Mouse (Mus musculus) erythroblast, embryonic 14.5 days (primary cell): Measurements from ENCODE around the gene Col19a1. TPM values are rescaled to one million over a fixed set of nuclear protein-coding genes. Genes with fewer than 3 reads are reported as not detected.

Experiments used
- H3K27me3 ChIP-seq: 2 replicates; pipeline ENCODE4 v1.6.1; 2012; ENCODE audit warnings: inconsistent platforms; ENCODE audit not compliant: control insufficient read depth
- H3K36me3 ChIP-seq: 2 replicates; pipeline ENCODE4 v1.6.1; 2012; ENCODE audit warnings: mild to moderate bottlenecking, inconsistent platforms; ENCODE audit not compliant: control insufficient read depth
- H3K4me1 ChIP-seq: 2 replicates; pipeline ENCODE4 v1.6.1; 2012; ENCODE audit warnings: inconsistent platforms; ENCODE audit not compliant: control insufficient read depth
- H3K4me3 ChIP-seq: replicated peaks from 2 replicates; pipeline ENCODE3; 2012; ENCODE audit warnings: moderate library complexity, mild to moderate bottlenecking, inconsistent platforms
- H3K9me3 ChIP-seq: 2 replicates; pipeline ENCODE4 v1.6.1; 2012; ENCODE audit warnings: low read length, inconsistent platforms, mixed read lengths; ENCODE audit not compliant: control insufficient read depth
- GATA1 ChIP-seq: IDR thresholded peaks from 2 replicates; pipeline ENCODE4 v1.6.1; 2012; ENCODE audit warnings: low read length, inconsistent platforms, mixed read lengths
- TAL1 ChIP-seq: IDR thresholded peaks from 3 replicates; pipeline ENCODE4 v1.6.1; 2012; ENCODE audit warnings: low read length, inconsistent platforms, mixed read lengths
- polyA plus RNA-seq: library from polyadenylated mRNA; stranded (reverse); fragments of >175 nt; gene quantifications from 2 replicates; pipeline ENCODE4 v1.2.3, GENCODE M21; 2012

Col19a1 gene
- polyA plus RNA-seq, 1 experiment: not detected

- no peaks in the 10 kb centered on the region for H3K36me3 ChIP-seq
- H3K4me1 ChIP-seq: no peaks in the 10 kb centered on the region
- H3K9me3 ChIP-seq: no peaks in the 10 kb centered on the region
- no peak overlapping the region for H3K4me3 ChIP-seq
- TF ChIP-seq TAL1 (no peak), GATA1 (no peak)
- H3K27me3 ChIP-seq: no peaks in the 10 kb centered on the region
Measured at GRCm38 (mm10) chr1:24249105-24249664, 338.1 kb downstream of the Col19a1 start.

- Histone ChIP-seq H3K27me3 (no peaks in the 10 kb centered on the region), H3K36me3 (no peaks in the 10 kb centered on the region), H3K4me1 (no peaks in the 10 kb centered on the region), H3K9me3 (no peaks in the 10 kb centered on the region), H3K4me3 (no peak overlapping the region)
- no peak for TF ChIP-seq GATA1
- no peak for TF ChIP-seq TAL1
Measured at GRCm38 (mm10) chr1:24248294-24249104, 338.8 kb downstream of the Col19a1 start.

DNA sequence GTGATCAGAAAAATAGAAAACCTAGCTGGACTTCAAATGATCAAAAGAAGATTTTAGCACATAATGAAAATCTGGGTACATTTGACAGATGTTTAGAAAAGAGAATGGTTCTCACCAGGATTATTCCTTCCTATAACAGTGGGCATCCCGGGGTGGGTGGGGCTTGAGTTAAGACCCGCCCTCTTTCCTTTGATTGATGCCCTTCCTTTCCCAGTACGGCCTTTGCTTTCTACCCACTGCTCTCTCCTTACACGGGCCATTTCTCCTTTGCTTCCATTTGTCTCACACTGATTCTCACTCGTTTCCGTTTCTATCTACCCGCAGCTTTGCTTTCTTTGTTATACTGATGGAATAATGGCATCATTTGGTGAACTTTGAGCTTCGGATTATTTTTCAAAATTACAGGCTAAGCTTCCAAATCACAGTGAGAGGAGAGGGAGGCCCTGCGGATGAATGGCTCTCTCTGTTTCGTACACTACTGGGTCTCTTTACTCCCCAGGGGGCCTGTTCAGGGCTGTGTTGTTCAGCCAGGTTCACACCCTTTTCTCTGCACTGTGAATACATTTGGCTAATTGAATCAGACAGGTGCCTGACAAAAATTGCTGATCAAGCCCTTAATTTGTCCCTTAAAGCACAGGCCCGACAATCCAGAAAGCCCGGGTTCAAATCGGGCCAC lies 341.4 kb downstream of the Col19a1 start:
- Histone ChIP-seq H3K4me1 (no peaks in the 10 kb centered on the region), H3K36me3 (no peaks in the 10 kb centered on the region), H3K4me3 (no peak overlapping the region), H3K27me3 (no peaks in the 10 kb centered on the region), H3K9me3 (no peaks in the 10 kb centered on the region)
- no peak for TF ChIP-seq TAL1
- no peak for TF ChIP-seq GATA1

DNA sequence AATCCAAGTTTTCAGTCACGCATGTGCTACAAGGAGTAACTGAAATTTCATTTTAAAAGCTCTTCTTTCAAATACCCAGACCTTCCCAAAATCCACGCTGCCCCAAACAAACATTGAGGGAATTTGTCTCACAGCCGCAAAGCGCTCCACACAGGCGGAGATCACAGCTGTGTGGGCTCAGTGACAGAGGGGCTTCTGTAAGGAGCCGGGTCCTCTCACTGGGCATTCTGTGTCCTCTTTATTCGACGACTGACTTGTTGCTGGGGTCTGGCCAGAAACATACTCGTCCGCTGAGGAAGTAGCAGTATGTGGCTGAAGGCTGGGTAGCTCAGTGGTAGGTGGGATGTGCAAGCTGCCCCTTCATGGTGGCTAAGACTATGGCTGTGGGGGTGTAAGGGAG lies 342.3 kb downstream of the Col19a1 start:
- Histone ChIP-seq H3K9me3 (no peaks in the 10 kb centered on the region), H3K4me3 (no peak overlapping the region), H3K36me3 (no peaks in the 10 kb centered on the region), H3K27me3 (no peaks in the 10 kb centered on the region), H3K4me1 (no peaks in the 10 kb centered on the region)
- TF ChIP-seq GATA1: no peak

DNA sequence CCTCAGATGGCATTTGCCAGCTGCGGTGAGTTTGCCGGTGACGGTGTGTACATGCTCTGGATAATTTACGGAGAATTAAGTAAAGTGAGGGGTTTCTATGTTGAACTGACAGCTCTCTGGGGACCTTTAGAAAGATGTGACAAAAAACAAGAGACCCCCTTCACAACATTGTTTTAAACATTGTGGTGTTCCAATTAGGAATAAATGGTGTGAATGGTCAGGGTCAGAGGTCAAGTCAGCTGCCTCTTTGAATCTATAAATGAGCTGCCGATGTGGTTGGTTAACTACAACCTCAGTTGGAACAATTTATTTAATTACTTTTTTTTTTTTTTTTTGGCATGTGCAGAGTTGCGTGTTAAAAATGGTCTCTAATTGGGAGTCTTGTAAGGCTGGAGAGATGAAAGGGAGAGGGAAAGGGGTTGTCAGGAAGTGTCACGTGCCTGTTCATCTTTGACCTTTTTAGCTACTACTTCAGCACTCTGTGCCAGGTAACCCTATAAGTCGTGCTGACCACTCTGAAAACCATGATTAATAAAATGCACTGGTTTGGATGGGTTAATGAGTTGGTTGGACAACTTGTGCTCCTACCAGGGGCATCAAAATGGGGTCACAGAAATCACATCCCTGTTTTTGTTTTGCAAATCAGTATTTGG lies 347.1 kb downstream of the Col19a1 start:
- Histone ChIP-seq H3K9me3 (no peaks in the 10 kb centered on the region), H3K36me3 (no peaks in the 10 kb centered on the region), H3K4me1 (no peaks in the 10 kb centered on the region), H3K27me3 (no peaks in the 10 kb centered on the region), H3K4me3 (no peak overlapping the region)
- no peak for TF ChIP-seq TAL1

DNA sequence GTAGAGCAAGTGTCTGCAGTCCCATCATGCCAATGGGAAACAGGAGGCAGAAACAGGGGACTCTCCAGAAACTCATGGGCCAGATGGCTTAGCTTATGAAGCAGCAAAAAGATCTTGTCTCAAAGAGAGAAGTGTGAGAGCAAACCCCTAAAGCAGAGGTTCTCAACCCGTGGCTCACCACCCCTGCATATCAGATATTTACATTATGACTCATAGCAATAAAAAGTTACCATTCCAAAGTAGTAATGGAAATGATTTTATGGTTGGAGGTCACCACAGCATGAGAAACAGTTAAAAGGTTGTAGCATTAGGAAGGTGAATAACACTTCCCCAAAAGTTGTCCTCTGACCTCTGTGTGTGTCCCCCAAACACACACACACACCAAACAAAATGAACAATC lies 350.9 kb downstream of the Col19a1 start:
- Histone ChIP-seq H3K4me3 (no peak overlapping the region), H3K9me3 (no peaks in the 10 kb centered on the region), H3K36me3 (no peaks in the 10 kb centered on the region), H3K27me3 (no peaks in the 10 kb centered on the region), H3K4me1 (no peaks in the 10 kb centered on the region)
- no peak for TF ChIP-seq GATA1

- Histone ChIP-seq H3K27me3 (no peaks in the 10 kb centered on the region), H3K4me3 (no peak overlapping the region), H3K9me3 (no peaks in the 10 kb centered on the region), H3K36me3 (no peaks in the 10 kb centered on the region), H3K4me1 (no peaks in the 10 kb centered on the region)
- TF ChIP-seq TAL1: no peak
- TF ChIP-seq GATA1: no peak
Measured at GRCm38 (mm10) chr1:24231504-24232270, 355.6 kb downstream of the Col19a1 start.

- no peak for TF ChIP-seq GATA1
- no peak for TF ChIP-seq TAL1
- H3K36me3 ChIP-seq: no peaks in the 10 kb centered on the region
- no peaks in the 10 kb centered on the region for H3K9me3 ChIP-seq
- H3K27me3 ChIP-seq: no peaks in the 10 kb centered on the region
- H3K4me3 ChIP-seq: no peak overlapping the region
- no peaks in the 10 kb centered on the region for H3K4me1 ChIP-seq
Measured at GRCm38 (mm10) chr1:24230428-24230827, 356.8 kb downstream of the Col19a1 start.

DNA sequence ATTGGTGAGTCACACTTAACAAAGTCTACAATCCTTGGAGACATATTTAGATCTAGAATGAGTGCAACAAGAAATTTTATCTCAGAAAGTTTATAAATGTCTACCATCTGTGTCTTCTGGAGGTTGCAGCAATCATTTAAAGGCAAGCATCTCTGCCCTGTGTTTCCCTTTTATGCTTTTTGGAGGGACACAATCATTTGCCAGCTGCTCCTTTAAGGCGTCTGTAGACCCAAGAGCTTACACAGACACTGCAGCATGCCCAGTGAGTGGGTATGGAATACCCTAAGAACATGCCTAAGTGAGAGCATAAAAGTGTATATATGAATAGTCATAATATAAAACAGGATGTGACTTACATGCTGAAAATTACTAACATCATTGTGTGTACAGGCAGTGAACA lies 357.7 kb downstream of the Col19a1 start:
- no peaks in the 10 kb centered on the region for H3K27me3 ChIP-seq
- no peaks in the 10 kb centered on the region for H3K4me1 ChIP-seq
- H3K9me3 ChIP-seq: no peaks in the 10 kb centered on the region
- H3K36me3 ChIP-seq: no peaks in the 10 kb centered on the region
- TF ChIP-seq GATA1 (no peak), TAL1 (no peak)
- no peak overlapping the region for H3K4me3 ChIP-seq
